Mouse (Mus musculus) right cerebral cortex, postnatal 4 days (tissue): ENCODE results near the gene Oasl2.
"Not testable (repeated sequence)": the region's sequence is repeated elsewhere in the genome, so short reads cannot be mapped to it uniquely, and the experiment has no call there.

Experiments used
- DNase-seq: peaks from one replicate; pipeline ENCODE4 v3.0.0-alpha.2; 2022

Oasl2 gene

DNA sequence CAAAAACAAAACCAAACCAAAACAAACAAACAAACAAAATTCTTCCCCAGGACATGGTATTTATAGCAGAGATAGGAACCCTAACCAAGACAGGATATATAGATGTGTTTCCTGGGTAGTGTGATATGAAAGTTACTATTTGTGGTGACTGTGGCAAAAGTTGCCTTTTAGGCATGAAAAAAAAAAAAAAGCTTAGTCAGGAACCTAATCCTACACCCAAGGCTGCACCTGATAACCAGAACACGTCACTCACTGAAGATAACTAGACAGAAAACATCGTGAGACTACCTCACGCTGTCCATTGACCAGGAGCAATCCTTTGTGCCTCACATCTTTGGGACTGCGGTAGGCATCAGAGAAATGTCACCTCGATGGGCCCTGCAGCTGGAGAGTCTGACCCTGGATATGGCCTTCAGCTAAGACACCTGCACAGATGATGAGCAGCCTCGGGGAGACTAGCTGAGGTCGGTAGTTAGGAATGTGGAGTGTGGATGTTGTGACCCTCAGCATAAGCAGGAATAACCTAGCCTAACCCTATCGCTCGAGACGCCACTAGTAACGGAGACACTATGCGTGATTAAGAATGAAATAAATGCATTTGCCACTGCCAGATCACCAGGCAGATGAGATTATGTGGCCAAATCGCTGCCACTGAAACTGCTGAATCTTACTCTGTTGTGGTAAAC, at the start of gene Oasl2:
Oasl2 (plus strand) TSS at position 249 of the 686 bp plus-strand sequence.
- DNase-seq = no peak

DNA sequence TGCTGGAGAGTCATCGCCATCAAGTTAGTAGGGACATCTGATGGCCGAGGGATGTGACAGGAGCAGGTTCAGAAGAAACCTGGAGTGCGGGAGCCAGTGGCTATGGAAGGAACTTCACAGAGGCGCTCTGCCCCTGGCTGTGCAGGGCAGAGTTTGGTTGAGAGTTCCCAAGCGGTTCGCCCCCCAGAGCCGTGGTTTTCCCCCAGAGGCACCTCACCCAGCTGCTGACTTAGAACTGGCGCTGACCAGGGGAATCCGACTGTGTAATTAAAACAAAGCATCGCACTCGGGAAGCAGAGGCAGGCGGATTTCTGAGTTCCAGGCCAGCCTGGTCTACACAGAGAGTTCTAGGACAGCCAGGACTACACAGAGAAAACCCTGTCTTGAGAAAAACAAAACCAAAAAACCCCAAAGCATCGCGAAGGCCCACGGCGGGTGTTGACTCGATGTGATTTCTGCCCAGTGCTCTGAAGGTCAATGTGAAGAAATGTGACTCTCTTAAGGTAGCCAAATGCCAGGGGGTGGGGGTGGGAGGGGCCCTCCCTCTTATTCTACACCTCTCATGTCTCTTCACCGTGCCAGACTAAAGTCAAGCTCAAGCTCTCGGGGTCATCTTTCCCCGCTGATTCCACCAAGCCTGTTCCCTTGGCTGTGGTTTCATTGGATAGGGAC, 45.0 kb upstream of the Oasl2 start:
- no peak for DNase-seq

DNA sequence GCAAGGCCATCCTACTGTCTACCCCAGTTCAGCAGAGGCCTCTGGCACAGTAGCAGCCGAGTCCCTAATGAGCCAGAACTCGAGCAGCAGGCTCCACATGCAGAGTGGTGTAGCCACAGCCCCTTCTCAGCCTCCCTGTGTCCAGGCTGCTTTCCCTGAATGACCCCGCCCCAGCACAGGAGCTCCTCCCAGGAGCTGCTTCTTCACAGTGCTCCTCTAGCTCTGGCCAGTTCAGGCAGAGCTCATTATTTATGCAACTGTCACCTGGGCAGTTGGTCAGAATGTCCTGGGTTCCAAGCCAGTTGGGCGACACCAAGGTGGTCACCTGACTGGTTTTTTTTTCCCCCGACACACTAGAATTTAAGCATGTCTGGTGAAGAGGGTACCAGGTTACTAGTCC, 43.4 kb upstream of the Oasl2 start, which contains the start of gene 4930519G04Rik:
4930519G04Rik (plus strand) TSS at position 301 of the 400 bp plus-strand sequence.
- not testable (repeated sequence) for DNase-seq

DNA sequence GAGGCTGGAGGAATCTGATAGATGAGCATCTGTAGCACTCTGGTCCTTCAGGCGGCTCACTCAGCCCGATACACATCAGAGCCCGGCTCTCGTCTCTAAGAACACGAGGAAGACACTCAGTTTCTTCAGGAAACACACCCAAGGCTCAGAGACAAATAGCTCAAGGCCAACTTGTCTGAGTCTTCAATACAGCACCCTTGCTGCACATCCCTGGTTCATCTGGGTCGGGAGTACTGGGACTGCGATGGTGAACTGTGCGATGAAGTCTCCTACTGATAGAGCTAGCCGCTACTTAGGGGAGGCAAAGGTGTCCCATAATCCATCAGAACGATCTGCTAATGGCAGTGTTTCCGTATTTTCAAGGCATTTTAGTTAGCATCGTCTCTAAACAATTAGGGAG, 38.2 kb upstream of the Oasl2 start, which contains the start of gene Gm9936:
Gm9936 (minus strand) TSS at position 101 of the 400 bp plus-strand sequence.
- no peak for DNase-seq

DNA sequence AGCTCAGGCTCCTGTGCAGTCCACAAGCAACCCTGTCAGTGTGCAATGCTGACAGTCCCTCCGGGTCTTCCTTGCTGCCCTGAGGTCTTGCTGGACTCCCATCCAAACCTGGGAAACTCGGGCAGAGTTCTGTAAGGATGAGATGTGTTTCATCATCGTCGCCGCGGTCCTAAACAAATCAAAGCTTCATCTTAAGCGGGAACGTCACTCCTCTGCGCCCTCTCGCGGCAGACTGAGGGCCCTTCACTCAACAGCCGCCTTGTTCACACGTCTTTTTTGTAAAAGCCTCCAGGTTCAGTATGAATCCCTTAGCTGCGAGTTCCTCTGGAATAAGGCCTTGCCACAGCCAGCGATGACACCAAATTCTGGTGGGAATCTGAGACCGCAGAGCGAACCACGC, 37.5 kb upstream of the Oasl2 start:
- peak; percentile 87 for DNase-seq

DNA sequence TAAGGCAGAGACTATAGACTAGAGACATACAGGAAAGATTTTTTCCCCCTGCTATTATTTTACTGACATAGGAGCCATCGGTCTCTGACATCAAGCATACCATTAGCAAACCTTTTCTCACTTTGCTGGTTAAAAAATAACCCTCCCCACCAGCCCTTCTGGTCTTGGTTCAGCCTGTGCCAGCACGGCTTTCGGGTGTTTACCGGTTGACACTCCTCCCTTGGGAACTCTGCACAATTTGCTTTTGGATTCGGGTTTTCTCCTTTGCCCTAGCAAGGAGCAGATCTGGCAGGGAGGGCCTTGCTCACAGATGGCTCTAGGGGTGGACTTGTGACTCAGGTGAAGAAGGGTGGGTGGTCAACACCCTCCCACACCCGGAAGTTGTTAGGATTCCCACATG, 35.0 kb upstream of the Oasl2 start:
- no peak for DNase-seq

DNA sequence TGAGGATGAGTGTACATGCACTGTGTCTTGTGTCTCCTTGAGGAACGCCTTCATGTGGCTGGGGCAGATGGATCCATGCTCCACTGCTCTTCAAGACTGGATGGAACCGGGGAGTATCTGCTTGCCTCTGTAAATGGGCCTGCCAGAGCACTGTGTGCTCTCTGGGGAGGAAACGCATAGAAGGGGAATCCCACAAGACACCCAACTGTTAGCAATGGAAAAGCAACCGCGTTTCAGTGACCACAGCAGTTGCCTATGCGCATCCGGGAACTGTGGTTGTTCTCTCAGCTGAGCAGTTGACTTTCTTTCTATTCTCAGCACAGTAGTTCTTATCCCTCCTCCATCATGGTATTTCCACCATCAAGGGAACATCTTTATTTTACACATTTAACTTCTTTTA, 31.9 kb upstream of the Oasl2 start:
- DNase-seq = no peak

DNA sequence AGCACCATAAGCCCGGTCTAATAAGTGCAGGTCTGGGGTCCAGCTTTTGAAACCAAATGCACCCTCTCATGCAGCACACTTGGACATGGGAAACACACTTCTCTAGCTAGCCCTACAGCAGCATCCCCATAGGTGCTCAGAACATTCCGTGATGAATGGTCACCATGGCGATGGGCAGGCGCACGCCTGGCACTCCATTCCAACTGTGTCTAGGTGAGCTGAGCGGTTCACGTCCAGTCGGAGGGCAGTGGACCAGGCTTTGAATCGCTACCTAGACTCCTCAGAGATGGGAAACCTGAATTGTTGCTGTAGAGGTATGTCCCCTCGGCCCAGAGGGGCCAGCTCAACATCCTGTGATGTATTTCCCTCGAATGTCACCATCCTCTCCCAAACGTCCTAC, 31.5 kb upstream of the Oasl2 start:
- no peak for DNase-seq

DNA sequence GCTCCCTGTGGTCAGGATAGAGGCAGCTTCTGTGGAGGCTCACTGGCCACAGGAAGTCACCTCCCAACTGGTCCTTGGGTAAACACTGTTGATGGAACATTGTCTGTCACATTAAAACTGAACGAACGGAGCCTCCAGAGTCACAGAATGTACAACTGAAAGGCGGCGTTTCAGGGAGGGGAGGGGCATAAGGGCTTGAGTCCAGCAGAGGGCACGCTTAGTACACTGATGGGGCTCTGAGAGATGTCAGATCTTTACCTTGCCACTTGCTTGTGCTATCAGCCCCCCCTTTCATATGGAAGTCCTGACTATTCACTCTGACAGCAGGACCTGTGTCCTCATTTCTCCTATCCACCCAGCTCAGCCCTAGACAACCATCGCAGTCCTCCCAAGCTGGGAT, 20.9 kb upstream of the Oasl2 start:
- no peak for DNase-seq

DNA sequence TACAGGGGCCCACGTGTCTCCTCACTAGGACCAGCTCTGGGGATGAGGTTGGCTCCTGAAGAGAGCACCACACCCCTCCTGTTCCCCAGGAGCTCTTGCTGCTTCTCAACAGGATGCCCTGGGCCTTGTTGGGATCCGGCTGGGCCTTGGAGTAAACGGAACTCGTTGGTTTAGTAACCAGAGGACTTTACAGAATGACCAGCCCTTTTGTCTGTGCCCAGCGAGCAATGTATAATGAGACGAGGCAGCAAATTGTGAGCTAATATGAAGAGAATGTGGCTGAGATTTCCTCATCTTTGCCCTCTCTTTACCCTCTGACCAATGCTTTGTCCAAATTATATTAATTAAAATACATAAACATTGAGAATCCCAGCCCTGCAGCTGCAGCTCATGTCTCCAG, 20.4 kb upstream of the Oasl2 start:
- DNase-seq = no peak

DNA sequence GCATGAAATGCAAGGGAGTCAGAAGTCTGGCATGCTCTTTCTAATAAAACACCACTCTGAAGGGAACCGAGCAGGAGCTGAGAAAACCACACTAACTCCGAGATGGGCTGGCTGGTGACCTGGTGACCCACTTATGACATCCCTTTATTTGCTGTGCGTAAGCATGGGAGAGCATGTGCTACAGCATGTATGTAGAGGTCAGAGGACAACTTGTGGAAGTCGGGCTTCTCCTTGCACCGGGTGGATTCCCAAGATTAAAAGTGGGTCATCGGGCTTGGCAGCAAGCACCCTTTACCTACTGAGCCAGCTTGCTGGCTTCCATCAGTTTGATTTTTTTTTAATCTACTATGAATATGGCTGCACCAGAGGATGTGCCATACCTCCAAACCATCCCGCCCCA, 19.2 kb upstream of the Oasl2 start:
- no peak for DNase-seq

DNA sequence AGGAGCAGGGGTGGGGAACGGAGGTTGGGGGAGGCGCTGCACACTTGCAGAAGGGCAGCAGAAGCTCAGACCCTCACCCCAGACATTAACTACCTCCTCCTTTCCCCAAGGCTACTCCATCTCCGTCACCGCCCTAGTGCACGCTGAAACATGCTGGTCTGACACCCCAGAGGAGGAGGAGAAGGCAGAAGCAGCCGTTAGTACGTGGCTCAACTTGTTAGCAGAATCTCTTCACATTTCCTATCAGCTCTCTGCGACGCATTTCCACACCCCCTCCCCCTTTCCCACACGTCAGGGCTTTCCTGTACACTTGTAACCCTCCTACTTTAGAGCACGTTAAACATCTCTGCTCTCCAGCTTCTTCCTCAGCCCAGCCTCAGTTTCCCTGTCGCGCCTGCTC, 17.3 kb upstream of the Oasl2 start:
- no peak for DNase-seq

DNA sequence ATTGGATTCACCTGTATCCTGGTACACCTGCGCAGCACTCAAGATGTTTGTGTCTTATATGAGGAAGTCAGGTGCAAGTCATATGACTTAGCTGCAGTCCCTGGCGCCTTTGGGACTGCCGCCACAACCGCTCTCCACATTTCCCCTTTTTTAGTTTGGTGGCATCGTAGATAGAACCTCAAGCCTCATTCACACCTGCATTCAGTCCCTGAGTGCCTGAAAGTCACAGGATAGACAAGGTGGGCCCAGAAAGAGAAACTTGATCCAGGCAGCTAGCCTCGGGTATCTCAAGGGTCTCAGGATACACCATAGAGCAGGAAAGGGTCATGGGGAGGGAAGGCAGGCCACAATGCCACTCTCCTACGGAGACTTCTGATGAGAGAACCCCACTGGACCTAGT, 14.4 kb upstream of the Oasl2 start:
- DNase-seq = not testable (repeated sequence)

DNA sequence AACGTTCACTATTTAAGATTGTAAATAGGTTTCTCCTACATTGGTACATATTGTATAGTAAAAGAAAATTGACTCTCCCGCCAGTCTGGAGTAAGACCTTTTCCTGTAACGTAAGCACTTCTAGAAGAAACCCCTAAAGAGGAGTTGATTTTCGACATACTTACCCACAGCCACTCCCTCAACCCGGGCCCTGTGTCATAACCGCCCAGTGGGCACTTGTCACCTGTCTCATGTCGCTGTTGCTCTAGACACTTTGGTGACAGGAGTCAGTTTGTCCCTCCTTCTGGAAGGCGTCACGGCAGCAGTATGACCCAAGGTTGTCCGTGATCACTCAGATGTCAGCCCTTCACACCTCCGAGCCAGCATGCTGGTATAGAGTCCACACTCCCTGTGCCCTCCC, 13.7 kb upstream of the Oasl2 start:
- DNase-seq = no peak

DNA sequence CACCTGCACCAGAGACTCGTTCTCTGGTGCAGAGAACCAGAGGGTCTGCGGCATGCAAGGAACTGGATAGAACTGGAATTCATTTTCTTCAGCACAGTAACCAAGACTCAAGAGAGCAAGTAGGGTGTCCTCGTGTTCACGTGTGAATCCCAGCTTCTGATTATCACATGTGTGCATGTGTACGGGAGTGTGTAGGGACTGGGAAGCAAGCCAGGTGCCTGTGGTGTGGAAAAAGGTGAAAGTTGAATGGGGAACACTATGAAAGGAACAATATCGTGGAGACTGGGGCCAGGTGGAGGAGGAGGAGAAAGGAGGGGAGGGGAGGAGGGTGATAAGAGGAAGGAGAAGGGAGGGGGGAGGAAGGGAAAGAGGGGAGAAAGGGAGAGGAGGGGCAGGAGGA, 9.9 kb upstream of the Oasl2 start:
- no peak for DNase-seq

DNA sequence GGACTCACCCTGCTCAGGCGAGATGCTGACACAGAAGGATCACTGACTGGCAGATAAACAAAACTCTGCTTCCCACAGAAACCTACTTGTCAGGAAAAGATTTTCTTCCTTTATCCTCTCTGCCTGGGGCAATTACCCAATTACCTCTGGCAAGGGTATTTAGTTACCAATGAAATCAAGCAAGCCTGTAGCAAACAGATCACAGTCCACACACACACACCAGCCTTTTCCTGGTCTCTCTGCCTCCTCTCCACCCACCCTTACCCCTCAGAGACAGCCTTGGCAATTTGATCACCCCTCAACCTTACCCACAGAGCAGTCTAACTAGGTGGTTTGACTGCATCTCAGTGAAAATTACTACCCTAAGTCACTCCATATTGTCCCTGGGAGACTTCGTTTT, 7.7 kb upstream of the Oasl2 start:
- no peak for DNase-seq

DNA sequence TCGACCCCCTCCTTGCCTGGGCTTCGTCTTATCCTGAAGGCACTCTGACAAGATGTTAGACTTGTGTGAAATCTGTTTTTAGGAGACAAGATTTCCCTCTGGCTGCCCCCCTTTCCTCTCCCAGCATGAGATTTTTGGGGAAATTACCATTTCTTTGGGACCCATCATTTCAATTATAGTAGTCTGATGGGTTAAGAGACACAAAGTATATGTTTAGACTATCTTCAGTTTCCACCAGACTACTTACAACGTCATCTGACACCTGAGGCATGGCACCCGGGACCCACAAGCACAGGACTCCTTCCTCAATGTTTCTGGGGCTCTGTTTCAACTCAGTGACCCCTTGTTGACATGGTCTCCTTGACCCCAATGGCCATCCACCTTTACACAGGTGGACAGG, 1.2 kb upstream of the Oasl2 start:
- no peak for DNase-seq

DNA sequence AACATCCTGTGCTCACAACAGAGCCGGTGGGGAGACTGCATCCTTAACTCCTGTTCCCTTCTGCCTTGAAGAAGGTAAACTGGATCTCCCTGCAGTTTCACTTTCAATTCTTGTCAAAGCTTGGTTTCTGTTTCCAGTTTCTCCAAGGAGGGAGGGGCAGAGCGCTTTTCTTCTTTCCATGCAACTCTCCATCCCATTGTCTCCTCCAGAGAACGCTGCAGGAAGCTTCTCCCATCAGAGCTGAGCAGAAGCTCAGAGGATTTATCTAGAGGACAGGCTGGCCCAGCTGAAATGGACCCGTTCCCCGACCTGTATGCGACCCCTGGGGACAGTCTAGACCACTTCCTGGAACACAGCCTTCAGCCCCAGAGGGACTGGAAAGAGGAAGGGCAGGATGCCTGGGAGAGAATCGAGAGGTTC, 648 bp downstream of the Oasl2 start:
- no peak for DNase-seq

DNA sequence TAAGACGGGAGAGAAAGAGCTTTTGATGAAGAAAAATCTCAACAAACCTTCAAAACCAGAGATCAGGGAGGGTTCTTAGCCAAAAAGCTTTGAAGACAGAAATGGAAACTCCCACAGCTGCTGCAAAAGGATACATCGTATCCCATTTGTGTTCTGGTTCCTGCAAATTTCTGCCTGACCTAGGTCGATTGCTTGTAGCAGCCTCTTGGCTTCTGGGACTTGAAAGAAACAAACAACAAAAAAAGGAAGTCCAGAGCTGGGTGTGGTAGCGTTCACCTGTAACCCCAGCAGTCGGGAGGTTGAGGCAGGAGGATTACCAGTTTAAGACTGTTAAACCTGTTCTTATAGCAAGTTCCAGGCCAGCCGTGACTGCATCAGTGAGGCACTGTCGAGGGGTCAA, 2.1 kb downstream of the Oasl2 start:
- no peak for DNase-seq

DNA sequence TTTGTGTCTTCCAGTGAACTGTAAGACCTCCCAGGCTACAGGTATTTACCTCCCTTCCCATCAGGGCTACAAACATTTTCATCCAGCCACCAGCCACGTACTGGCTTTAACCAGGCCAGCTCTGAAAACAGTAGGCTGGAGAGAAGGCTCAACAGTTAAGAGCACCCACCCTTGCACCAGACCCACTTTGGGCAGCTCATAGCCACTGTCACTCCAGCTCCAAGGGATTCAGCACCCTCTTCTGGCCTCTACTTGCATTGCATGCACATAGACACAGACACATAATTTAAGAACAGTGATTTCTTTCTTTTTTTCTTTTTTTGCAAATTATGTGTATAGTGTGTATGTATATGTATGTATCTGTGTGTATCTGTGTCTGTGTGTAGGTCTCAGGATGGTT, 5.7 kb downstream of the Oasl2 start:
- DNase-seq = peak; percentile 54

DNA sequence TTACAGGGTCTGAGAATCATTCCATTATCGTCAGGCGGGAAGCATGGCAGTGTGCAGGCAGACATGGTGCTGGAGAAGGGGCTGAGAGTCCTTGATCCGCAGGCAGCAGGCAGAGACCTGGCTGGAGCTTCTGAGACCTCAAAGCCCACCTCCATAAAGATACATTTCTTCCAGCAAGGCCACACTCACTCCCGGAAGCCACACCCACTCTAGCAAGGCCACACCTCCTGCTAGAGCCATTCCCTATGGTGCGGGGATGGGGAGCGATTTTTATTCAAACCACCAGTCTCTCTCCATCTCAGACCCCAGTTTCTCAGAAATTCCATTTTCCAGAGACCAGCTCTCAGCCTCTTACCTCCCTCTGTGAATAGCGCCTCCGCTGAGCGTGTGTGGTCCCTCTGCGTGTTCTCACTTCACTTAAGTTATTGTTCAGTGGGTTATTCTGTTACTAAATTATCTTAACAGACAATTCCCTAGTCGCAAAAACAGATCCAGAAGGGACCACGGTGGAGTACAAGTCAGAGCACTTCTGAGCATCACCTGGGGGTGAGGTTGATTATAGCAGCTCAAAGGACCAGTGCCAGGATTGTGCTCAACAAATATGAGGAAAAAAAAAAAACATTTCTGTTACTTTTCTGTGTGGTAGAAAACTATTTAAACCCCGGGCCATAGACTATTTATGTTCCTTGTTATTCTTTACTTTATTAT, 12.0 kb downstream of the Oasl2 start:
- DNase-seq = no peak

DNA sequence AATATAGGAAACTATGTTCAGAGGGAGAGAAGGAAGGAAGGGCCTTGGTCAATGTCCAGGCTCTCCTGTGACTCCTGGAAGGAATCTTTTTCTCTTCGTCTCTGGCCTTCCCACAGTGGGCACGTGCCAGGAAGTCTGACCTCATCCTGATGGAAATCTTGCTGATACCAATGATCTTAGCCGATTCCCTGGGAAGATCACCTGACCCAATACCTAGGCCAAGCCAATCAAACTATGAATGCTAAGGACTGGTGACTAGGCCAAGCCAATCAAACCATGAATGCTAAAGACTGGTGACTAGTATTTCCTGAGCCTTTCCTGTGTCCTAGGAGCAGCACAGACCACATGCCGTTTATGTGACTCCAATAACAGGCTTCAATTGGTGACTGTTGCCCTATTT, 16.9 kb downstream of the Oasl2 start:
- no peak for DNase-seq

DNA sequence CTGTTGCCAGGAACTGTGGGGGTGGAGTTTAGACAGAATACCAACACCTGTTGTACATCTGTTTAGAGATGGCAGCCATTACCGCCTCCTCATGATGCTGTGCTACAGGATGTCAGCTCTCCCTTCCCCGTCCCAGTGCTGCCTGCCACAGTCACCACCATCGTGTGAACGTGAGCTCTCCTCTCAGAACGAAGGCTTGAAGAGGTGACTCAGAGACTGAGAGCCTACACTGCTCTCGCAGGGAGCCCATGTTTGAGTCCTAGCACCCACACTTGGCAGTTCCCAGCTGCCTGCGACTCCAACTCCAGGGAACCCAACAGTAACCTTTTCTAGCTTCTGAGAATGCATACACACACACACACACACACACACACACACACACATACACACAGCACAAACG, 18.1 kb downstream of the Oasl2 start:
- no peak for DNase-seq

DNA sequence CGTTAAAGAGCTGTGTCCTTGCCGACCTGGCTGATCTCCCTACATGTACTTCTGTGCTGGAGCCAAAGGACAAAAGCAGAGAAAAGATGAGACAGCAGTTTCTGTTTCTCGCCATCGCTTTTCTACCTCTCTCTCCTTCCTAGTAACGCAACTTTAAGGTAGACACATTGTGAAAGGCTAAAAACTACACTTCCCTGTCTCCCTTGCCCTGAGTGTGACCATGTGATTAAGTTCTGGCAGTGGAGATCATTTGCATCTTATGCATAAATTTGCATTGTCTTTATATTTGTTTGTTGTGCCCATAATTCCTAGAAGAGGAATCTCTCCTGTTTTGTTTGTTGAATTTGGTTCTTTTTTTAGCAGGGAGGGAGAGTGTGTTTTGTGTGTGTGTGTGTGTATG, 19.1 kb downstream of the Oasl2 start:
- DNase-seq = no peak
